Mouse (Mus musculus): ENCODE data around the gene Neurl1b.

DNA sequence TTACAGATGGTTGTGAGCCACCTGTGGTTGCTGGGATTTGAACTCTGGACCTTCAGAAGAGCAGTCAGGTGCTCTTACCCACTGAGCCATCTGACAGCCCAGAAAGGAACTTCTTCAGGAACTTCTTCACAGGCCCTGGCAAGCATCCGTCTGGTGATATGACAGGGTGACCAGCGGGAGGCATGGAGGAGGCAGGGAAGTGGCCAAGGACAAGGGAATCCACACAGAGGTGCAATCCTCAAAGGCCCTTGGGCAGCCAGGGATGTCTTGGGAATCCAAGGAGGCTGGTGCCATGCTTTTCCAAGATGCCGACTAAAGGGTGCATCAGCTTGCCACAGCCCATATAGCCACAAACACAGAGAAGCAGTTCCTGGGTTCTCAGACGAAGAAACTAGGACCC, 53.0 kb downstream of the Neurl1b start:
- TF ChIP-seq CTCF (IDR thresholded peaks at IDR 0.05; ENCODE audit: extremely low read depth, insufficient read depth, insufficient read length, insufficient replicate concordance), result no peak
- no peak for TF ChIP-seq POLR2A (IDR thresholded peaks at IDR 0.05; ENCODE audit: low read depth, low read length)
